Mouse (Mus musculus) adrenal gland, adult 2 months (tissue): Measurements from ENCODE around the gene Mecr. TPM values are rescaled to one million over a fixed set of nuclear protein-coding genes. Genes with fewer than 3 reads are reported as not detected.
A peak's percentile ranks its signal among the peaks of the same experiment; 100 is the strongest.

Experiments
- DNase-seq: peaks from one replicate; pipeline ENCODE4 v3.0.0; 2021
- polyA plus RNA-seq: library from polyadenylated mRNA; depleted of rRNA; stranded (reverse); fragments of >200 nt; gene quantifications from 2 replicates; pipeline ENCODE4 v1.2.3, GENCODE M21; 2012; rRNA removed
- total RNA-seq, 2 experiments: library from RNA; stranded (reverse); gene quantifications; 2 replicates each; pipeline ENCODE4 v1.2.3; 2021

Gene Mecr
- total and polyA plus RNA-seq, 3 experiments: 64.8 to 107 (median 99.9) TPM

GRCm38 (mm10) chr4:131890692-131891091 is 47.4 kb downstream of the Mecr start:
- no peak for DNase-seq

DNA sequence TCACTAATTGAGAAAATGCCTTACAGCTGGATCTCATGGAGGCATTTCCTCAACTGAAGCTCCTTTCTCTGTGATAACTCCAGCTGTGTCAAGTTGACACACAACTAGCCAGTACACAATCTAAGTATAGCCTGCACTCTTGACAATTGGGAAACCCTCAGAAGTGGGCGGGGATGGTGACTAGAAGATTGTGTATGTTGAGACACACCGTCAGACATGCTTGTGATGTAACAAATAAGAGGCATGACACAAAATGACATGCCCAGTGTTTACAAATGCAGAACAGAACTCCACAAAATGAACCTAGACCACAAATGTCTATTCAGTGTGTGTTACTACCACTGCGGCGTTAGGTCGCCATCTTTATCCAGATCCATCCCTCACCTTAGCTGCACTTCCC is 53.8 kb downstream of the Mecr start:
- no peak for DNase-seq

DNA sequence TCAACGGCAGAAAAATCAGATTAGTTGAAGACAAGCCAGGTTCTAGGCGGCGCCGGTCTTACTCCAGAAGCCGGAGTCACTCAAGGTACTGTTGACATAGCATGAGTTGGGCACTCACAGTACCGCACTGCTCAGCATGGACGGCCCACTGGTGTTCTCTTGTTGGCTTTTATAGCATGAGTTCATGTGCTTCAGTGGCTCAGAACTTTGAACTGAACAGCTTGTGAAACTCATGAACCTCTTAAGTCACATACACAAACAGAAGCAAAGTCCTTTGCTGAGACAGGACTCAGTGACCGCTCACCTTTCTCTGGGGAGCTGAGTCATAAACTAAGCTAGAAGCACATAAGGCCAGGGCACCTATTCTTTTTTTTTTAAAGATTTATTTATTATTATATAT is 54.5 kb downstream of the Mecr start:
- no peak for DNase-seq

GRCm38 (mm10) chr4:131898503-131899179 is 55.4 kb downstream of the Mecr start:
- DNase-seq: no peak

DNA sequence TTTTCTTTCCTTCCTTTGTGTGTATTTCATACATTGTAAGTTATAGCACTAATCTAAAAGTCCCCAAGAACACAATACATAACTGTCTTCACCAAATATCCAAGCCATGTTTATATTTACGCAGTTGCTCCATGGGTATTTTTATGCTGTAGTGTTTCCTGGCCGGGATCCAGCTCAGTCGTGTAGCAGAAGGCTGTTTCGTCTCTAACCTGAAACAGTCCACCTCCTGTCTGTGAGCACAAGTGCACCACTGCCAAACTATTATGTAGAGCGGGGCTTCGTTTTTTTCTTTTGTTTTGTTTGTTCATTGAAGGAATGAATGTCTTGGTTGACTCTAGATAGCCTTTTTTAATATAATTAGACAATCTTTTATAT is 55.9 kb downstream of the Mecr start:
- DNase-seq: no peak

DNA sequence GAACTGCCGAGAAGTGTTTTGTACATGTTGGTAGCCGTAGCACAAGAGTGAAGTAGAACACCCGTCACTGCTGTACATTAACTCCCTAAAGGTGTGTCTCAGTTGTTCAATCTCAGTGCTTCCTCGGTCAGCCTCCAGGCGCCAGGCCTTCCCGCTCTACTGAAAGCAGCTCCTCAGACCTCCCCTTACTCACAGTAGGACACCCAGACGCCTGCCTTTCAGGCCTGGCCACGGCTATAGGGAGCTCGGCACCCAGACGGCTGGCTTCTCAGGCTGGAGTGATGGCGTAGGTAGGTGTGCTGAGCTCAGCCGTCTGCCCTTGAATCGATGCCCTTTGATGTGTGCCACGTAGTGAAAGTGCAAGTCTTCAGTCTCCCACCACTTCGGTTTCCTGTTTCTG is 57.8 kb downstream of the Mecr start:
- DNase-seq: no peak

DNA sequence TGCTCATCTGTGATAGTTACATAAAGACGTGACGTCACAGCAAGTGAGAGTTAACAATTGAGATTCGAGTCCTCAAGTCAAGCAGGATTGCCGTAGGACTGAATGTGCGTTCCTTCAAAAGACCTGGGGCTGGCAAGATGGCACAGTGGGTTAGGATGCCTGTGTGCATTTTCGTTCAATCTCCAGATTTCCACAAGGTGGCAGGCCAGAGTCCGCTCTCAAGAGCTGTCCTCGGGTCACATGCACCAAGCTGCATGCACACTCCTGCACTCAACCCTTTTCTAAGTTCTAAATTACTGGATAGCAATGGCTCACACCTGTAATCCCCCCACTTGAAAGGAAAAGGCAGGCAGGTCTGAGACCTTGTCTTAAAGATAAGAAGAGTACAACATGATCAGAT is 61.2 kb downstream of the Mecr start:
- no peak for DNase-seq

DNA sequence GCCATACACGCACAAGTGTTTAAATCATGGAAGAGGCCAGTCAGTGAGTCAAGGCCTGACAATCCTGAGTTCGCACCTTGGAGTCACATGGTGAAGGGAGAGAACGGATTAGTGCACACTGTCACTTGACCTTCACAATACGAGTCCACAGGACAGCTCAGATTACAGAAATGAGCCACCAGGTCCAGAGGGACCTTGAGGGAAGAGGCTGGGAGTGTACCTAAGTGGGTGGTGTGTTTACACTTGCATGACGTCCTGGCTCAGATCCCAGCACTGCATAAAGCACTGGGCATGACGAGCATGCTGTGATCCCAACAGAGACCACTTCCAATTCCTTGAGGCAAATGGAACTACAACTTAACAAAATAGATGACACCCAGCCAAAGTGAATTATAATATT is 63.2 kb downstream of the Mecr start:
- DNase-seq: peak; percentile 43

DNA sequence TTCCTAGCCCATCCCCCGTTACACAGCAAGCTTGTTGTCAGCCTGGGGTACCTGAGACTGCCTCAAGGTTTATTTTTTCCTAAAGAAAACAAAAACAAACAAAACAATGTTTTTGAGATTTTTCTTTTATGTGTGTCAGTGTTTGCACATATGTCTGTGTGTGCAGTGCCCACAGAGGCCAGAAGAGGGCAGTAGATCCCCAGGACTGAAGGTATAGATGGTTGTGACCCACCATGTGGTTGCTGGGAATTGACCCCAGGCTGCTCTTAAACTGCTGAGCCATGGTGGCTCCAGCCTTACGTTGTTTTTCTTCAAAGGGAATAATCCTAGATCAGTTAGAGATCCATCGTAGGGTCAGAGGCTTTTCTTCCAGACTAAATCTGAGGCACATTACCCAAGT is 64.6 kb downstream of the Mecr start:
- DNase-seq: no peak

DNA sequence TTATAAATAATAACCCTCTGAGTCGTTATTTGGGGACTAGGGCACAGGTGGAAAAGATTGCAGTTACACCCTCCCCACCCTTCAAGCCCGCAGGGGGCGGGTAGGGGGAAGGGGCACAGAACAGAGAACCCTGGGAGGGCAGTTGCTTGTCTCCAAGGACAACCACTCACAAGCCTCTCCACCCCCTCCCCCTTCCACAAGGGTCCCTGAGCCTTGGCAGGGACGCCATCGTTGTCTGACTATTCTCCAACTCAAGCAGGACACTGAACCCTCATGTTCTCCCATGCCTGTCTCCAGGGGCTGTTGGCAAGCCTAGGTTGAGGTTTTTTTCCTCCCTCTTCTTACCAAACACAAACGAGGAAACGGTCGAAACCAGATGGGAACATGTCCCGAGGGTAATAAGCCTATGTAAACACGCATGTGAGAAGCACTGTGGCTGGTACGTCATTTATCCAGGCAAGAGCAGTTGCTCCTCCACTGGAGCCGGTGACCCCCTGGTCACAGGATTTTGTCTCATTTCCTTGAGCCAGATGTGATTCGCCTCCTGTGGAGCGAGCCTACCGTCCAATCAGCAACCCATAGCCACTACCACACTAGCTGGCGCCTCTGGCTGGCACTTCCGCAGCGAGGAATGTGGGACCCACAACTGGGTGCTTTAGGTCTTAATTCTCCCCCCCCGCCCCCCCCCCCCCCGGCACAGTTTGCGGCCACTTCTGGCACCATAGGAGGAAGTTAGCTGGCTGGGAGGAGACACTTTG is 67.1 kb downstream of the Mecr start:
- DNase-seq: no peak

DNA sequence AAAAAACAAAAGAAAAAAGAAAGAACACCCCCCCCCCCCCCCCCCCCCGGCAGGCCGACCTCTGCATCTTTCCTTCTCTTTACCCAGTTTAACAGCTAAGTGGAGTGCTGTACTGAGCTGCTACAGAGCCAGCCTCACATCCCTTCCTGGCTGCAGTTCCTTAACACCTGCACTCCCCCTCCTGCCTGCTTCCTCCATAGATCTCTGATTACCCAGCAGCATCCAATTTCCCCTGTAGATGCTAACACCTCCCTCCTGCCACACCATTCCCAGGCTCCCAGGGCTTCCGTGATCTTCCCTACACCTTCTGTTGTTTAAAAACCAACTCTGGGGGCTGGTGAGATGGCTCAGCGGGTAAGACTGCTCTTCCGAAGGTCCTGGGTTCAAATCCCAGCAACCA is 68.3 kb downstream of the Mecr start:
- DNase-seq: no peak

DNA sequence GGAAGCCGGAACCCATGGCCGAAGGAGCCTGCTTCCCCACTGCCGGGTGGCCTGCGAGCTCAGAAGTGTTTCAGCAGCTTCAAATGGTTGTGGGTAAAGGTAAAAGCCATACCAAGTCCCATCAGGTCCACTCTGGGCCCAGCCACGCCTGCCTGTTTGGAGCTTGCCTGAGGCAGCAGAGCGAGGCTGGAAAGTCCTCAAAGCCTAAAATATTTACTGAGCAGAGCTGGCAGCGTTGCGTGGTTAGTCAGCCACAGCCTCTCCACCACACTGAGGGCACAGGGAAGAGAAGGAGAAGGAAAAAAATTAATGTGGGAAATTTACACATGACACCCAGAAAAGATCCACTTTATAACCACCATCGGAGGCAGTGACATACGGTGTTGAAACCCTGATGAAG is 70.3 kb downstream of the Mecr start:
- DNase-seq: peak; percentile 48

GRCm38 (mm10) chr4:131914046-131914643 is 70.9 kb downstream of the Mecr start:
- DNase-seq: no peak

DNA sequence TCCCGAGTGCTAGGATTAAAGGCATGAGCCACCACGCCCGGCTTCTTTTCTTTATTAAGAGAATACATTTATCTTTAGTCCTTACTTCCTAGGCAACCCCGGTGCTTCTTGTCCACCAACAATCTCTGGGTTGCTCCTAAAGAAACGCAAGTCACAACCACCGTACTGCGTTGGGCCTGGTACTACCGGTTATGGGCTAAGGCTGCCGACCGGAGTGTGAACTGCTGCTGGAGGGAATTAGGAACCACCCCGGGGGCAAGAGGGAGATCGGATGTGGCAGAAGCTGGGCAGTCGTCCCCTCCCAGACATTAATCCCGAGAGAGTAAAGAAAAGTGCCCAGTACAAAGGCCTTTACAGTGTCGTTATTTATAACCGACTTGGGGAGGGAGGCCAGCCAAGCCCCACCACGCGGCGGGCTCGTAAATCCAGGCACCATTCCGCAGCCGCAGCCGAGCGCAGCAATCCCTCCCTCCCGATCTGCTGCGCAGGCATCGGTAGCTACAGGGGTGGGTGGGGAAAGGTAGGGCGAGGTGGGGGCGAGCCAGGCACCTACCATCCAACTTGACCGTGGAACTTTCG is 71.7 kb downstream of the Mecr start:
- DNase-seq: no peak

DNA sequence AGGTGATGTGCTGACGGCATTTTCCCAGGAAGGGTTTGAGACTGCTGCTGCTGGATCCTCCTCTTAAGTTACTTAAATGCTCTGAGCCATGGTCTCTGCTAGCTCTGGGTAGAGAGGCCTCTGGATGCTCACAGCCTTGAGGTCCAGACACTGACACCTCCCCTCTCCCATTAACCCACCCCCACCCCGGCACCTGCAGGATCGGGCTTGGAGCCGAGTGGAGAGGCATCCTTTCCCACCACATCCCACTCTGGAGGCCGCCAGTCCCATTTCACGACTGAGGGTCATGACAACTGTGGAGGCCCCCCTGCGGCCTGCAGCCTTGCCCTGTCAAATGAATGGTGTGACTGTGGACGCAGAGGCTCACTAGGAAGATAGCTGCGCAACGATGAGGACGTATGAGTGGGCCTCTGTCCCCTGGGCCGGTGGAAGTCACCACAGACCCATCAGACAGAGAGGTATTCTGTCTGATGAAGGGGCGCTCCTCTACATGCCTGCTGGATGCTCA is 72.6 kb downstream of the Mecr start:
- DNase-seq: no peak

DNA sequence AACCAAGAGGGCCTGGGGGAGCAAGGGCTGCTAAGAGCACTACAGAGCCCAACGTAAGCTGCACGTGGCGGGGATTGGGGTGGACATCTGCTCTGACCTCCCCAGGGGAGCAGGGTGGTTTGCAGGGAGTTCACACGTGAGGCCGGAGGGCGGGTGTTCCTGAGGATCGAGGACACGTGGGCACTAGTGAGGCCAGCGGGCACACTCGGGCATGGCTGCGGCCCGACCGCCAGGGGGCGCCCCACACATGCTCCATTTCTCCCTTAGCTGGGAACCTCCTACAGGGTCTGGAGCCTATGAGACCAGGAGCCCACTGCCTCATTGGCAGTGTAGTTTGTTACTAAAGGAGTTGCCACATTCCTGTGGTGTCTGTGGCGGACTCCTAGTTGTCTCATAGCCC is 73.2 kb downstream of the Mecr start:
- peak; percentile 86 for DNase-seq

- DNase-seq: no peak
Observed at GRCm38 (mm10) chr4:131917010-131917555, 73.8 kb downstream of the Mecr start.

Other genes with a start within 250 kb of the Mecr start
- gene Ptpru, start 5.2 kb upstream of the Mecr start, total RNA-seq: 10 to 100 TPM; 41.5 to 59.1 TPM
- gene Ptpru, start 5.2 kb upstream of the Mecr start, polyA plus RNA-seq: 48.0 and 54.8 TPM in 2 replicates
- 10 to 100 TPM; 55.9 to 70.2 TPM for gene Srsf4, start 30.1 kb downstream of the Mecr start, total RNA-seq
- gene Srsf4, start 30.1 kb downstream of the Mecr start, polyA plus RNA-seq: 21.6 and 23.9 TPM in 2 replicates
- 10 to 100 TPM in 1 of 2 experiments, 1 to 10 TPM in 1; 5.4 to 13.3 TPM for gene Tmem200b, start 78.3 kb downstream of the Mecr start, total RNA-seq
- 26.5 and 29.1 TPM in 2 replicates for gene Tmem200b, start 78.3 kb downstream of the Mecr start, polyA plus RNA-seq
- gene Gm10300, start 231.2 kb downstream of the Mecr start, total RNA-seq: under 1 TPM in 1 of 2 experiments, not detected in 1; 0.31 TPM
- gene Gm10300, start 231.2 kb downstream of the Mecr start, polyA plus RNA-seq: 0.30 and 0.55 TPM in 2 replicates
- 10 to 100 TPM; 59.3 to 66.6 TPM for gene Epb41, start 231.9 kb downstream of the Mecr start, total RNA-seq
- gene Epb41, start 231.9 kb downstream of the Mecr start, polyA plus RNA-seq: 12.2 and 14.7 TPM in 2 replicates